Mouse (Mus musculus) erythroblast, embryonic 14.5 days (primary cell): ENCODE measurements around the gene Irf1. TPM values are rescaled to one million over a fixed set of nuclear protein-coding genes. Genes with fewer than 3 reads are reported as not detected.

Experiments used
- H3K27me3 ChIP-seq: 2 replicates; pipeline ENCODE4 v1.6.1; 2012; ENCODE audit warnings: inconsistent platforms; ENCODE audit not compliant: control insufficient read depth
- H3K36me3 ChIP-seq: 2 replicates; pipeline ENCODE4 v1.6.1; 2012; ENCODE audit warnings: mild to moderate bottlenecking, inconsistent platforms; ENCODE audit not compliant: control insufficient read depth
- H3K4me1 ChIP-seq: 2 replicates; pipeline ENCODE4 v1.6.1; 2012; ENCODE audit warnings: inconsistent platforms; ENCODE audit not compliant: control insufficient read depth
- H3K4me3 ChIP-seq: replicated peaks from 2 replicates; pipeline ENCODE3; 2012; ENCODE audit warnings: moderate library complexity, mild to moderate bottlenecking, inconsistent platforms
- H3K9me3 ChIP-seq: 2 replicates; pipeline ENCODE4 v1.6.1; 2012; ENCODE audit warnings: low read length, inconsistent platforms, mixed read lengths; ENCODE audit not compliant: control insufficient read depth
- GATA1 ChIP-seq: IDR thresholded peaks from 2 replicates; pipeline ENCODE4 v1.6.1; 2012; ENCODE audit warnings: low read length, inconsistent platforms, mixed read lengths
- TAL1 ChIP-seq: IDR thresholded peaks from 3 replicates; pipeline ENCODE4 v1.6.1; 2012; ENCODE audit warnings: low read length, inconsistent platforms, mixed read lengths
- polyA plus RNA-seq: library from polyadenylated mRNA; stranded (reverse); fragments of >175 nt; gene quantifications from 2 replicates; pipeline ENCODE4 v1.2.3, GENCODE M21; 2012

Irf1 gene
- polyA plus RNA-seq, 1 experiment: 0.01 TPM

- H3K36me3 ChIP-seq: no peaks in the 10 kb centered on the region
- H3K27me3 ChIP-seq: no peaks in the 10 kb centered on the region
- H3K4me1 ChIP-seq: no peaks in the 10 kb centered on the region
- H3K4me3 ChIP-seq: no peak overlapping the region
- TF ChIP-seq TAL1 (no peak), GATA1 (no peak)
- no peaks in the 10 kb centered on the region for H3K9me3 ChIP-seq
Observed at GRCm38 (mm10) chr11:53811312-53811711, 41.5 kb downstream of the Irf1 start.

- no peak overlapping the region for H3K4me3 ChIP-seq
- H3K4me1 ChIP-seq: no peaks in the 10 kb centered on the region
- H3K27me3 ChIP-seq: no peaks in the 10 kb centered on the region
- TF ChIP-seq GATA1 (no peak), TAL1 (no peak)
- H3K9me3 ChIP-seq: no peaks in the 10 kb centered on the region
- H3K36me3 ChIP-seq: no peaks in the 10 kb centered on the region
Observed at GRCm38 (mm10) chr11:53813001-53813868, 43.4 kb downstream of the Irf1 start.

- TF ChIP-seq GATA1: no peak
- TF ChIP-seq TAL1: no peak
- Histone ChIP-seq H3K36me3 (no peaks in the 10 kb centered on the region), H3K4me1 (no peaks in the 10 kb centered on the region), H3K9me3 (no peaks in the 10 kb centered on the region), H3K4me3 (no peak overlapping the region), H3K27me3 (no peaks in the 10 kb centered on the region)
Observed at GRCm38 (mm10) chr11:53814810-53815209, 45.0 kb downstream of the Irf1 start.

DNA sequence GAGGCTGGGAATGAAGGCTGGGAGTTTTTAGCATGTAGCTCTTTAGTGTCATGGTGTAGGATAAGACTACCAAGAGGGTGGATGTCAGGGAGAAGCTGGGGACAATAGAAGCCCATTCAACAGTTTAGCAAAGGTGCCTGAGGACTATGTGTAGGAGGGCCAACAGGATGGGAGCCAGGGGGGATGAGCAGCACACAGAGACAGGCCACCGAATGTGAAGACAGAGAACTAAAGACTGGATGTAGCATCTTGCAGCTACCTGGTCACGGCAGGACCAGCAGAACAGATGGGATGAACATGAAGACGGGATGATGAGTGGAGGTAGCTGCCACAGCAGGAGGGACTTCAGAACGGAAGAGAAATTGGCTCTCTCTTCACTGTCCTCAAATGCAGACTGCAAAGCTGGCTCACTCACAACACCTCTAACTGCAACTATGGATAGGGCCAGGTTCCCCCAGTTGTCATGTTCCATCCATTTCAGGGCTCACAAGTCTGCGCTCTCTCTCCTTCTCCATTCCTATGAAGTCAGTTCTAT, 47.1 kb downstream of the Irf1 start:
- no peaks in the 10 kb centered on the region; the same call in 1 of the 2 replicates for H3K4me1 ChIP-seq
- H3K9me3 ChIP-seq: no peaks in the 10 kb centered on the region
- no peaks in the 10 kb centered on the region for H3K27me3 ChIP-seq
- no peaks in the 10 kb centered on the region for H3K36me3 ChIP-seq
- no peak overlapping the region for H3K4me3 ChIP-seq
- TF ChIP-seq TAL1 (no peak), GATA1 (no peak)

- Histone ChIP-seq H3K4me1 (no peaks in the 10 kb centered on the region; the same call in 1 of the 2 replicates), H3K9me3 (no peaks in the 10 kb centered on the region), H3K36me3 (no peaks in the 10 kb centered on the region), H3K4me3 (no peak overlapping the region), H3K27me3 (no peaks in the 10 kb centered on the region)
- TF ChIP-seq TAL1 (no peak), GATA1 (no peak)
Observed at GRCm38 (mm10) chr11:53818794-53819193, 49.0 kb downstream of the Irf1 start.

GRCm38 (mm10) chr11:53819511-53819910, 49.7 kb downstream of the Irf1 start:
- Histone ChIP-seq H3K9me3 (no peaks in the 10 kb centered on the region), H3K36me3 (no peaks in the 10 kb centered on the region), H3K4me1 (no peaks in the 10 kb centered on the region; the same call in 1 of the 2 replicates), H3K27me3 (no peaks in the 10 kb centered on the region), H3K4me3 (no peak overlapping the region)
- TF ChIP-seq TAL1 (no peak), GATA1 (no peak)

GRCm38 (mm10) chr11:53820516-53821170, 50.8 kb downstream of the Irf1 start:
- H3K27me3 ChIP-seq: no peaks in the 10 kb centered on the region
- H3K9me3 ChIP-seq: no peaks in the 10 kb centered on the region
- no peaks in the 10 kb centered on the region for H3K36me3 ChIP-seq
- H3K4me3 ChIP-seq: no peak overlapping the region
- no peaks in the 10 kb centered on the region; the same call in 1 of the 2 replicates for H3K4me1 ChIP-seq
- TF ChIP-seq GATA1: no peak
- TF ChIP-seq TAL1: no peak

GRCm38 (mm10) chr11:53821230-53821944, 51.6 kb downstream of the Irf1 start:
- Histone ChIP-seq H3K9me3 (no peaks in the 10 kb centered on the region), H3K4me3 (no peak overlapping the region), H3K36me3 (no peaks in the 10 kb centered on the region), H3K4me1 (no peaks in the 10 kb centered on the region; the same call in 1 of the 2 replicates), H3K27me3 (no peaks in the 10 kb centered on the region)
- no peak for TF ChIP-seq GATA1
- TF ChIP-seq TAL1: no peak

GRCm38 (mm10) chr11:53821945-53822338, 52.1 kb downstream of the Irf1 start:
- H3K36me3 ChIP-seq: no peaks in the 10 kb centered on the region
- H3K4me1 ChIP-seq: no peaks in the 10 kb centered on the region; the same call in 1 of the 2 replicates
- TF ChIP-seq GATA1 (no peak), TAL1 (no peak)
- no peaks in the 10 kb centered on the region for H3K27me3 ChIP-seq
- no peak overlapping the region for H3K4me3 ChIP-seq
- H3K9me3 ChIP-seq: no peaks in the 10 kb centered on the region
